Mouse (Mus musculus): Measurements from ENCODE around the gene Unk.

DNA sequence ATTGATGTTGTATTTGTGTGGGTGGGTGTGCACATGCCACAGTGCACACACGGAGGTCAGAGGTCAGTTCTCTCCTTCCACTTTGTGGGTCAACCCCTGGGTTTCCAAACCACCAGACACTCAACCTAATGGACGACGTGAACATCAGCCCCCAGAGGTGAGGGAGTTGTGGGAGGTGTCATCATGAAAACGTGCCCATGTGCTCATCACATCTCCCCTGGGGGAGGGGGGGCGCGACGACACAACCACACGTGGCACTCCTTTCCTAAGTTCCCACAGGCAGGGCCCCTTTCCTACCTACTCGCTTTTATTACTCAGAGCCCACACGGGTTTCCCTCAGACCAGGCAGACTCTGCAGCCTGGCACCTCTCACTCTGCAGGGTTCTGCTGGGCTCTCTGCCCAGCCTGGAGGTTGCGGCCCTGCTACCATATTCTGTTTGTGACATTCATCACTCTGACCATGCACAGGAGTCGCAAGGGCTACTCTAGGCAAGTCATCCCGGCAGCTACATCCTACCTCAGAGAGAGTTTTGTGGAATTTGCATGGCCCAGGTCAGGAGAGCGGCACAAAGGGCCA lies 53.1 kb downstream of the Unk start:
- no peak for TF ChIP-seq CTCF (IDR thresholded peaks at IDR 0.05; ENCODE audit: insufficient read depth, low read length)
- no peak for TF ChIP-seq POLR2A (IDR thresholded peaks at IDR 0.05; ENCODE audit: borderline replicate concordance, extremely low read depth, low read depth, low read length)

Data from lung, adult 2 months (tissue).